Mouse (Mus musculus): ENCODE measurements around the gene Olfm2. TPM values are rescaled to one million over a fixed set of nuclear protein-coding genes. Genes with fewer than 3 reads are reported as not detected.

Olfm2 gene
- polyA plus RNA-seq, 1 experiment, result 0.93 TPM

DNA sequence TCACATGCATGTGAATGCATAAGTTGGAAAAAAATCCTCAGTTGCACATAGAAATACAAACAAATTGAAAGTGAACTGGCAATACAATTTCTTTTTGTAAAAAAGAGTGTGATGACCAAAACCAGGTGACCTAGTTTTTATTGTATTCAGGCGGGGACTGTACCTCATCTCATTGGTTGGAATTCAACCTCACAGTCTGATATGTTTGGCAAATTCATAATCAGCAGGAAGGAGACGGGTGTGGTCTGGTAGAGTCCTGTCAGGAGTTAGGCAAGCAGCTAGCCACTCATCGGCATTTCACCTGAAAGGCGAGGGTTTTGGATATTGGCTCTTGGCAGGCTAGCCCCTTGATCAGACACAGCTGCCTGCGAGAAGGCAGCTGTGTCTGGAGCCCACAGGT is 3.1 kb upstream of the Olfm2 start:
- no peak for DNase-seq
- TF ChIP-seq CTCF (IDR thresholded peaks at IDR 0.05; ENCODE audit: borderline replicate concordance, control insufficient read depth, extremely low read depth, insufficient read depth, low read length, poor library complexity), result no peak
- no peak for TF ChIP-seq POLR2A (IDR thresholded peaks at IDR 0.05; ENCODE audit: control insufficient read depth, extremely low read depth, insufficient read depth, low read length, poor library complexity)
- 85% methylated on average over 5 of the region's 5 CpGs for WGBS
- Histone ChIP-seq H3K27ac (ENCODE audit: control insufficient read depth, insufficient read depth, low read length) (no peak overlapping the region), H3K27me3 (ENCODE audit: control insufficient read depth, insufficient read depth, low read length) (no peaks in the 10 kb centered on the region; the same call in 1 of the 2 replicates), H3K4me1 (replicated peaks; ENCODE audit: control insufficient read depth, insufficient read depth, low read length) (no peaks in the 10 kb centered on the region), H3K36me3 (ENCODE audit: control insufficient read depth, insufficient read depth, low read length) (no peaks in the 10 kb centered on the region), H3K4me3 (ENCODE audit: control insufficient read depth, insufficient read depth, low read length) (no peak overlapping the region)

DNA sequence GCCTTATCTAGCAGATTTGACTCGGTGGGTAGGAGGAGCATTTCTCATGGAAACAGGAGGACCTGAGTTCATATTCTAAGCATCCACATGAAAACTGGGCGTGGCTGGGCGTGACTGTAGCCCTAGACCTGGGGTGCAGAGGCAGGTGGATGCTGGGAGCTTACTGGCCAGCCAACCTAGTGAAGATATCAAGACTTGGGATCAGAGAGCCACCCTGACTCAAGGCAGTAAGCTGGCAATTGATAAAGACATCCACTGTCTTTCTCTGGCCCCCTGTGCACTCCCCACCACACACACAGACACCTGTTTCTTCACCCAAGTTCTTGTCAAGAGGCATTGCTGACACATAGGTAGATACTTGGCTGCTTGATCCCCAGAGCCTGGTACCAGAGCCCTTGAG is 2.4 kb upstream of the Olfm2 start:
- Histone ChIP-seq H3K27ac (ENCODE audit: control insufficient read depth, insufficient read depth, low read length) (no peak overlapping the region), H3K4me3 (ENCODE audit: control insufficient read depth, insufficient read depth, low read length) (no peak overlapping the region), H3K36me3 (ENCODE audit: control insufficient read depth, insufficient read depth, low read length) (no peaks in the 10 kb centered on the region), H3K4me1 (replicated peaks; ENCODE audit: control insufficient read depth, insufficient read depth, low read length) (no peaks in the 10 kb centered on the region), H3K27me3 (ENCODE audit: control insufficient read depth, insufficient read depth, low read length) (peaks cover 2% of the 10 kb centered on the region; the same call in 1 of the 2 replicates)
- no peak for DNase-seq
- TF ChIP-seq CTCF (IDR thresholded peaks at IDR 0.05; ENCODE audit: borderline replicate concordance, control insufficient read depth, extremely low read depth, insufficient read depth, low read length, poor library complexity) (no peak), POLR2A (IDR thresholded peaks at IDR 0.05; ENCODE audit: control insufficient read depth, extremely low read depth, insufficient read depth, low read length, poor library complexity) (no peak)
- WGBS, result 79% methylated on average over 3 of the region's 3 CpGs

DNA sequence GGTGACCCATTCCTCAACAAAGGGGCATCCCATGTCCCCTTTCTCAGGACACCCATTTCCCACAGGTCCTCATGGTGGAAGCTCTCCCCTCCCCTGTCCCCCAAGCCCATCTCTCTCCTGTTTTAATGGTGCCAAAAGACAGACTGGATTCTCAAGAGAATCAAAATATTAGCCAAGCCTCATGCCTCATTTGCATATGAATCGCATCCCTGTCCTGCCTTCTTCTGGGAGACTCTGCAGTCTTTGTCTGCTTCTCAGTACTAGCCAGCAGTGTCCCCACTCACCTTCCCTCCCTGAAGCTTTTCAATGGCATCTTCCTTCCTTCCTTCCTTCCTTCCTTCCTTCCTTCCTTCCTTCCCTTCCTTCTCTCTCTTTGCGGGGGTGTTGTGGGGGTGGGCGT is 1.5 kb upstream of the Olfm2 start:
- H3K27ac ChIP-seq (ENCODE audit: control insufficient read depth, insufficient read depth, low read length), result no peak overlapping the region
- no peak overlapping the region for H3K4me3 ChIP-seq (ENCODE audit: control insufficient read depth, insufficient read depth, low read length)
- WGBS, result 13% methylated on average over 3 of the region's 3 CpGs
- H3K4me1 ChIP-seq (replicated peaks; ENCODE audit: control insufficient read depth, insufficient read depth, low read length), result no peaks in the 10 kb centered on the region
- DNase-seq, result no peak
- TF ChIP-seq POLR2A (IDR thresholded peaks at IDR 0.05; ENCODE audit: control insufficient read depth, extremely low read depth, insufficient read depth, low read length, poor library complexity) (no peak), CTCF (IDR thresholded peaks at IDR 0.05; ENCODE audit: borderline replicate concordance, control insufficient read depth, extremely low read depth, insufficient read depth, low read length, poor library complexity) (no peak)
- H3K27me3 ChIP-seq (ENCODE audit: control insufficient read depth, insufficient read depth, low read length), result peaks cover 2% of the 10 kb centered on the region; the same call in 1 of the 2 replicates
- no peaks in the 10 kb centered on the region for H3K36me3 ChIP-seq (ENCODE audit: control insufficient read depth, insufficient read depth, low read length)

GRCm38 (mm10) chr9:20745129-20745966 is 801 bp downstream of the Olfm2 start:
- H3K4me3 ChIP-seq (ENCODE audit: control insufficient read depth, insufficient read depth, low read length), result no peak overlapping the region
- no peaks in the 10 kb centered on the region for H3K36me3 ChIP-seq (ENCODE audit: control insufficient read depth, insufficient read depth, low read length)
- WGBS, result 18% methylated on average over 17 of the region's 17 CpGs
- no peak for DNase-seq
- no peaks in the 10 kb centered on the region for H3K4me1 ChIP-seq (replicated peaks; ENCODE audit: control insufficient read depth, insufficient read depth, low read length)
- no peak overlapping the region for H3K27ac ChIP-seq (ENCODE audit: control insufficient read depth, insufficient read depth, low read length)
- TF ChIP-seq POLR2A (IDR thresholded peaks at IDR 0.05; ENCODE audit: control insufficient read depth, extremely low read depth, insufficient read depth, low read length, poor library complexity) (no peak), CTCF (IDR thresholded peaks at IDR 0.05; ENCODE audit: borderline replicate concordance, control insufficient read depth, extremely low read depth, insufficient read depth, low read length, poor library complexity) (no peak)
- H3K27me3 ChIP-seq (ENCODE audit: control insufficient read depth, insufficient read depth, low read length), result peaks cover 2% of the 10 kb centered on the region; the same call in 1 of the 2 replicates

DNA sequence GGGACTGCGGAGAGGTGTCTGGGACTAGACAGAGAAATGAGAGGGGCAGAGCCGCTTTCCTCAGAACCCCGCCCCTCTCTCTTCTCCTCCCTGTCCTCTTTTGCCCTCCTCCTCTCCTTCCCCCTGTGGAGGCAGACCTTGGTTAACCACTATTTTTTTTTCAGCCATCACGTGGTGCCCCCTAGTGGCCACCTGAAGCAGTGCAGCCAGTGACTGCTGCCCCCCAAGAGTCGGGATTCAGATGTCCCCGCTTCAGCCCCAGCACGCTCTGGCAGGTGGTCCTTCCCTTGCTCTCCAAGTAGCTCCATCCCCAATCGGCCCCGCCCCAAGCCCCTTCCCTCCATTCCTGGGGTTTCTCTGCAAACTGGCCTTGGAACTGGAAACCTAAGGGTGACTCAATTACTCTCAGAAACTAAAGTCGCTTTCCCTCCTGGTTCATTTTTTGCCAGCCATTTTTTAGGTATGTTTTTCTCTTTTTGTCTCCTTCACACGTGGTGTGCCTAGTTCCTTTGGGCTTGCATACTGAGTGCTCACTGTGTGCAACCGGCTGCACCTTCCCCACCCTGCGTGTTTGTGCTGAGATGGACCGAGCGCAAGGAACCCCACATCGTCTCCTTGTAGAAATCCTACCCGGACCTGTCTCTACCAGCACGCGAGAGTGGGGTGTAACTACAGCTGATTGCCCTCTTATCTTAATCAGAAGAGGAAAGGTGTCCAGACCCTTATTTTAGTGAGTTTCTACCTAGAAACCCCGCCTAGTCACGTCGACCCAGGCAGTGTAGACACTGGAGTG is 2.0 kb downstream of the Olfm2 start:
- no peaks in the 10 kb centered on the region for H3K36me3 ChIP-seq (ENCODE audit: control insufficient read depth, insufficient read depth, low read length)
- DNase-seq, result peak; percentile 30
- no peaks in the 10 kb centered on the region for H3K4me1 ChIP-seq (replicated peaks; ENCODE audit: control insufficient read depth, insufficient read depth, low read length)
- TF ChIP-seq CTCF (IDR thresholded peaks at IDR 0.05; ENCODE audit: borderline replicate concordance, control insufficient read depth, extremely low read depth, insufficient read depth, low read length, poor library complexity), result peak; percentile 84
- no peak for TF ChIP-seq POLR2A (IDR thresholded peaks at IDR 0.05; ENCODE audit: control insufficient read depth, extremely low read depth, insufficient read depth, low read length, poor library complexity)
- WGBS, result 31% methylated on average over 22 of the region's 22 CpGs
- peaks cover 2% of the 10 kb centered on the region; the same call in 1 of the 2 replicates for H3K27me3 ChIP-seq (ENCODE audit: control insufficient read depth, insufficient read depth, low read length)
- no peak overlapping the region for H3K27ac ChIP-seq (ENCODE audit: control insufficient read depth, insufficient read depth, low read length)
- no peak overlapping the region for H3K4me3 ChIP-seq (ENCODE audit: control insufficient read depth, insufficient read depth, low read length)

- TF ChIP-seq CTCF (IDR thresholded peaks at IDR 0.05; ENCODE audit: borderline replicate concordance, control insufficient read depth, extremely low read depth, insufficient read depth, low read length, poor library complexity), result peak; percentile 93
- TF ChIP-seq POLR2A (IDR thresholded peaks at IDR 0.05; ENCODE audit: control insufficient read depth, extremely low read depth, insufficient read depth, low read length, poor library complexity), result no peak
- no peak overlapping the region for H3K4me3 ChIP-seq (ENCODE audit: control insufficient read depth, insufficient read depth, low read length)
- peak; percentile 69 for DNase-seq
- no peak overlapping the region for H3K27ac ChIP-seq (ENCODE audit: control insufficient read depth, insufficient read depth, low read length)
- 3% methylated on average over 12 of the region's 12 CpGs for WGBS
- H3K4me1 ChIP-seq (replicated peaks; ENCODE audit: control insufficient read depth, insufficient read depth, low read length), result no peaks in the 10 kb centered on the region
- H3K27me3 ChIP-seq (ENCODE audit: control insufficient read depth, insufficient read depth, low read length), result peaks cover 2% of the 10 kb centered on the region; the same call in 1 of the 2 replicates
- H3K36me3 ChIP-seq (ENCODE audit: control insufficient read depth, insufficient read depth, low read length), result no peaks in the 10 kb centered on the region
These were observed 5.7 kb downstream of the Olfm2 start for GRCm38 (mm10) chr9:20740407-20740806.

Data from thymus, adult 2 months (tissue).